Mouse (Mus musculus) thymus, postnatal 0 days (tissue): ENCODE measurements around the gene Naxd. TPM values are rescaled to one million over a fixed set of nuclear protein-coding genes. Genes with fewer than 3 reads are reported as not detected.
"Not testable (repeated sequence)": the region's sequence is repeated elsewhere in the genome, so short reads cannot be mapped to it uniquely, and the experiment has no call there.

Experiments used
- DNase-seq: peaks from one replicate; pipeline ENCODE4 v3.0.0-alpha.2; 2015; ENCODE audit warnings: low spot score
- polyA plus RNA-seq: library from polyadenylated mRNA; unstranded; fragments of >200 nt; fragmentation: Nextera tagmentation; extraction: Ambion mirVana; gene quantifications from 2 replicates; pipeline ENCODE4 v1.2.1, GENCODE M21; 2015

Gene Naxd
- polyA plus RNA-seq, 1 experiment from 2014 or later: 161 TPM

- no peak for DNase-seq
Observed at GRCm38 (mm10) chr8:11510971-11511370, 13.7 kb downstream of the Naxd start.

GRCm38 (mm10) chr8:11512711-11513110, 15.4 kb downstream of the Naxd start:
- DNase-seq: no peak

- no peak for DNase-seq
Observed at GRCm38 (mm10) chr8:11513247-11513646, 15.9 kb downstream of the Naxd start.

GRCm38 (mm10) chr8:11516292-11516691, 19.0 kb downstream of the Naxd start:
- DNase-seq: no peak

GRCm38 (mm10) chr8:11517366-11518055, 20.2 kb downstream of the Naxd start:
- no peak for DNase-seq

GRCm38 (mm10) chr8:11518056-11518396, 20.7 kb downstream of the Naxd start:
- no peak for DNase-seq

- DNase-seq: no peak
Observed at GRCm38 (mm10) chr8:11518676-11519075, 21.4 kb downstream of the Naxd start.

GRCm38 (mm10) chr8:11523331-11523730, 26.0 kb downstream of the Naxd start:
- DNase-seq: no peak

- no peak for DNase-seq
Observed at GRCm38 (mm10) chr8:11530155-11530770, 33.0 kb downstream of the Naxd start.

GRCm38 (mm10) chr8:11530849-11531248, 33.5 kb downstream of the Naxd start:
- DNase-seq: no peak

GRCm38 (mm10) chr8:11534494-11534893, 37.2 kb downstream of the Naxd start:
- DNase-seq: no peak

- DNase-seq: no peak
Observed at GRCm38 (mm10) chr8:11539049-11539448, 41.7 kb downstream of the Naxd start.

- no peak for DNase-seq
Observed at GRCm38 (mm10) chr8:11540182-11540581, 42.9 kb downstream of the Naxd start.

GRCm38 (mm10) chr8:11542031-11542430, 44.7 kb downstream of the Naxd start:
- DNase-seq: no peak

GRCm38 (mm10) chr8:11542866-11543265, 45.6 kb downstream of the Naxd start:
- DNase-seq: no peak

- DNase-seq: peak; percentile 73
Observed at GRCm38 (mm10) chr8:11544386-11544785, 47.1 kb downstream of the Naxd start.

- DNase-seq: peak; percentile 41
Observed at GRCm38 (mm10) chr8:11547063-11547462, 49.8 kb downstream of the Naxd start.

GRCm38 (mm10) chr8:11549706-11550105, 52.4 kb downstream of the Naxd start:
- DNase-seq: peak; percentile 69

- DNase-seq: peak; percentile 88
Observed at GRCm38 (mm10) chr8:11550281-11550948, 53.1 kb downstream of the Naxd start, which contains the start of gene Cars2. Gene Cars2 (minus strand): TSS chr8:11550783.

GRCm38 (mm10) chr8:11551497-11551896, 54.2 kb downstream of the Naxd start:
- not testable (repeated sequence) for DNase-seq

GRCm38 (mm10) chr8:11552390-11552789, 55.1 kb downstream of the Naxd start:
- DNase-seq: no peak
